Mouse (Mus musculus): Measurements from ENCODE around the gene 9430038I01Rik.

GRCm38 (mm10) chr7:137407428-137408058 is 3.0 kb downstream of the 9430038I01Rik start:
- TF ChIP-seq CTCF (IDR thresholded peaks at IDR 0.05; ENCODE audit: low read depth) (no peak), EP300 (optimal IDR thresholded peaks at IDR 0.05) (no peak)
